Mouse (Mus musculus): Measurements from ENCODE around the gene Stat2.

DNA sequence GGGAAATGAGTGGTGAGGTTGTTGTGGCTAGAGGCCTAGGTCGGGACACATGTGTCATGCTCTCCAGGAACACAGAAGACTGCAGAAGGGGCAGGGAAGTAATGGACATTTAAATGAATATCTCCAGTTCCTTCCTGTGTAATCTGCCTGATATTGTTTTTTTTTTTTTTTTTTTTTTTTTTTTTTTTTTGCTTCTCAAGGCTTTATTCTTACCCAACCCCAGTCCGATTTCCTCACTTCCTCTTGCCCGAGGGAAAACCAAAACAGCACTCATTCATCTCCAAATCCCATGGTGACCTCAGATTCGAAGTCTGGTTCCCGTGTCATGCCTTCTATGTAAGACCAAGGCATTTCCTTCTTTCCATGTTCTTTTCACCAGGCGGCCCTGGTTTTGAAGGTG, 27.9 kb downstream of the Stat2 start:
- TF ChIP-seq CTCF (IDR thresholded peaks at IDR 0.05; ENCODE audit: control insufficient read depth, insufficient read depth, insufficient read length), result no peak
- TF ChIP-seq USF1 (IDR thresholded peaks at IDR 0.05; ENCODE audit: low read depth), result no peak
- TF ChIP-seq CEBPB (IDR thresholded peaks at IDR 0.05; ENCODE audit: low read depth), result no peak
- no peak for TF ChIP-seq FOSL1 (IDR thresholded peaks at IDR 0.05; ENCODE audit: insufficient read depth, low read length, poor library complexity, severe bottlenecking)
- TF ChIP-seq MYOD1 (IDR thresholded peaks at IDR 0.05; ENCODE audit: control insufficient read depth, insufficient read length, low read depth), result no peak
- no peak for TF ChIP-seq MYOG (IDR thresholded peaks at IDR 0.05; ENCODE audit: control insufficient read depth, extremely low read depth, insufficient read length)
- TF ChIP-seq MAX (IDR thresholded peaks at IDR 0.05), result no peak

Data from C2C12 (cell line).